Mouse (Mus musculus) 3134 (cell line): ENCODE measurements around the gene Ppp1r3d.

Source experiments
- DNase-seq: peaks from one replicate; pipeline ENCODE4 v3.0.0-alpha.2; 2011; ENCODE audit warnings: low spot score; ENCODE audit not compliant: insufficient read length; ENCODE audit errors: extremely low read depth

The Ppp1r3d gene

DNA sequence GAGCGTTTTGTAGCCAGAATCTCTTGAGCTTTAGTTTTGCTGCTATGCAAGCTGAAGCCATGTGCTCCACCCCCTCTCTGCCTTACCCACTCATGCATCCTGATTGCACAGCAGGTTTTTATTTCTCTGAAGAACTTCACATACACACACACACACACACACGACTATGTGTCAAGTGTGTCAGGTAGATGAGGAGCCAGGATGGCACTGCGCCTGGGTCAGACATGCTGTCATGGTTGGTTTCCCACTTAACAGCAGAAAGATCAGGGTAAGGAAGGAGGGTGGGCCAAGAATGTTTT is 827 bp upstream of the Ppp1r3d start:
- DNase-seq: no peak

- DNase-seq: no peak
Observed at GRCm38 (mm10) chr2:178413481-178414260, 601 bp downstream of the Ppp1r3d start.

DNA sequence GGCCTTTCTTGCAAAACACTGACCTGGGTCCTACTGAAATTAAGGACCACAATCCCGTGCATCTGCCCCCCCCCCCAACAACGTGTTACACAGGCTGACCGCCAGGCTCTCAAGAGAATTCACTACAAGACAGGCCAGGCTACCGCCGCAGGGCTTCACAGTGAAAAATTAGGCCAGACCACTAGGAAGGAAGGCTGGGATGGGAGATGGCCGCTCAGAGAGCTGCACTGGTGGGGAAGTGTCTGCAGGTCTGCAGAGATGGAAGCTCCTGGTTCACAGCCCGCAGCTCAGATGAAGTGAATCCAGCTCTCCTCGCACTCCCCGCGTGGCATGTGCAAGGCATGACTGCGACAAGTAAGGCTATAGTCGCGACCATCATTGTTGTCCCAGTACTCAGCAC is 1.2 kb downstream of the Ppp1r3d start:
- DNase-seq: no peak

DNA sequence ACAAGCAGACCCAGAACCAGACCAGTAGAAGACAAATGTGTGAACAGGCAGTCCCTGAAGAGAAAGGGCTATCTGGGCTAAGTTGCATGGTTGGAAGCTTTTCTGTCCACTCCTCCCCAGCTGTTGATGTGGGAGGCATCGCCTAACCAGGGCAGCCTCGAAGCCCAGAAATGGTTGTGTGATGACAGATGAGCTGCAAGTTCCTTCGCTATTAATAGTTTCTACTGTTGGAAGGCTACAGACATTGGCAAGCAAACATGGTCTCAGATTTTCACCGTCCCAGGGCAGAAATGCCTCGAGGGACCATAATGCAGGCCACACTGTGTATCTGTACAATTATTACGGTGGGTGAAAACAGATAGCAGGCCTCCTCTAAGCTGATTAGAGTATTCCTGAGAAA is 1.7 kb downstream of the Ppp1r3d start:
- no peak for DNase-seq

GRCm38 (mm10) chr2:178410286-178410685 is 4.0 kb downstream of the Ppp1r3d start:
- DNase-seq: no peak

DNA sequence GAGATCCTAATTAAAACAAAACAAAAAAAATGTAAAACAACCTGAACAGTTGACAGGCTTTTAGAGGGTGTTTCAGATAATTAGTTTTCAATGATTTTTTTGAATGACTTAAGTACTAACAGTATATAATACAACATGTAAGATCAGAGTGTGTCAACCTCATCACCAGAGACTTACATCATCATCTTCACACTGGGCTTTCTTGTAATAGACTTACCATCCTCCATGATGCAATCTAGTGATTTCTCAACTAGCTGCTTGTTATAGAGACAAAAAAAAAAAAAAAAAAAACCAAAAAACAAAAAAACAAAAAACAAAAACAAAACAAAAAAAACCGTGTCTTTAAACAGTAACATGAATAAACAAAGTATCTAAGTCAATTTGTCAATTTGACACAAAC is 5.2 kb downstream of the Ppp1r3d start:
- no peak for DNase-seq

GRCm38 (mm10) chr2:178407053-178407815 is 7.0 kb downstream of the Ppp1r3d start, which contains the start of gene Sycp2:
TSS of gene Sycp2 (minus strand) at chr2:178407685.
- no peak for DNase-seq
